Mouse (Mus musculus) ES-E14 (cell line): ENCODE data around the gene Acp7.

Source experiments
- HCFC1 ChIP-seq: IDR thresholded peaks from 2 replicates; pipeline ENCODE4 v1.6.1; 2012; ENCODE audit warnings: low read length, inconsistent platforms, borderline replicate concordance; ENCODE audit not compliant: insufficient read depth
- MAFK ChIP-seq: IDR thresholded peaks from 2 replicates; pipeline ENCODE4 v1.6.1; 2014; ENCODE audit warnings: mild to moderate bottlenecking, low read depth, low read length, inconsistent platforms; ENCODE audit not compliant: insufficient read depth
- ZC3H11A ChIP-seq: IDR thresholded peaks from 2 replicates; pipeline ENCODE4 v1.6.1; 2012; ENCODE audit warnings: low read depth, mild to moderate bottlenecking, inconsistent platforms, low read length, borderline replicate concordance

- no peak for TF ChIP-seq MAFK
- no peak for TF ChIP-seq ZC3H11A
- TF ChIP-seq HCFC1 = no peak
Observed at GRCm38 (mm10) chr7:28605951-28606350, 25.2 kb downstream of the Acp7 start.
